Mouse (Mus musculus) mature B cell (primary cell): Measurements from ENCODE around the gene Bbof1.

Experiments used
- in situ Hi-C: fragments of 300-500 bp; cut with MboI; formaldehyde crosslinking; loops from 2 replicates; pipeline ENCODE4 v1.14.3; 2019

Bbof1 gene

GRCm38 (mm10) chr12:84462856-84463255 is 54.0 kb downstream of the Bbof1 start:
- in situ Hi-C loops: no loop called here

- in situ Hi-C loops: no loop called here
These were observed 59.8 kb downstream of the Bbof1 start for GRCm38 (mm10) chr12:84468701-84469100.

- in situ Hi-C loops: no loop called here
These were observed 70.1 kb downstream of the Bbof1 start for GRCm38 (mm10) chr12:84478937-84479336.

DNA sequence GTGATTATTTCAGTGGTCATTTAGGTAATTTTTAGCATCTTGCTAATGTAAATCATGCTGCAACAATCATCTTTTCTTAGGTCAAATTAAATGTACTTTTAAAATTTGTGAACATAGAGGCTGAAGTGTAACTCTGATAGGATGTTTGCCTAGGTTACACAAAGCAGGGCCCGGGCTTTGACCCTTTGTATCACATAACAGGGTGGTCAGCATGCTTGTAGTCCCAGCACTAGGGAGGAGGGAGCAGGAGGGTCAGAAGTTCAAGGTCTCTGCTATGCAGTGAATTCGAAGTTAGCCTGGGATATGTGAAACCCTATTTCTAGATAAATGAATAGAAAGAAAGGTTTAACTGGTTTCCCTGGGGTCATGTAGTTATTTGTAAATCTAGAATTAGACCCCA is 72.4 kb downstream of the Bbof1 start:
- in situ Hi-C loops: no loop called here

- in situ Hi-C loops: no loop called here
These were observed 74.1 kb downstream of the Bbof1 start for GRCm38 (mm10) chr12:84482778-84483585.

DNA sequence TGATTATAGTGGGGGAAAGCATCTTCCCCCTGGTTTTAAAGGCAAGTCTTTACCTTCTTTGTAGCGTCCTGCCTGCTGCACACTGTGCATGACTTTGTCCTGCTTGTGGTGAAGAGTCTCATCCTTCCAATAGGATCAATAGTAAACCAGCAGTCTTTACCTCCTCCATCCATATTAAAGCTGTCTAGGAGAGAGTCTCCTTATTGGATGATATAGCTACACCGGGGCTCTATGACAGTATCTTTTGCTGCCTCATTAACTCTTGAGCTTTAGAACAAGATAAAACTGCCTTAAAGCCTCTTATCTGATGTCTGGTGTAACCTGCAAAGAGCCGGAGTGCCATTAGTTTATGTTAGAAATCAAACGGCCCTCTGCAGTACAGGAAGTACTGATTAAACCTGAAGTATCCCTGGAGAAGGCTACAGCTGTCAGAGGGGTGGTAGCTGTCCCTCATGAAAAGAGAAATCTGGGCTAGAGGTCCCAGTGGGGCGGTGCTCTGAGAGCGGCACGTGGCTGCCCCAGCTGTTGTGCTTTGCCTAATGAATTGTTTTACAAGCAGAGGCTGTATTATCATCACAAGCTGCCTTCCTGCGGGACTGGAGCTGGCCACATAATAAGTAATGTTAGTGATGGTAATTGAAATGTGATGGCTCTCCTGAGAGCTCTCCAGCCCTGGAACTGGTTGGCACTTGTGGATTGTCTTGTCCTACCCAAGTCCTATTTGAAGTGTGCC is 78.6 kb downstream of the Bbof1 start:
- in situ Hi-C loops: no loop called here
